Mouse (Mus musculus) CH12.LX (cell line): ENCODE measurements around the gene Kcnk3.

Source experiments
- CHD2 ChIP-seq: IDR thresholded peaks from 2 replicates; pipeline ENCODE4 v1.6.1; 2011; ENCODE audit warnings: low read length, improper control_type of control experiment
- CTCF ChIP-seq, 2 experiments: IDR thresholded peaks in 1 of 2; conservative IDR thresholded peaks in 1 of 2; 2 replicates each; pipeline ENCODE4 v1.5.1; 2011 to 2012; ENCODE audit warnings: low read depth in 2 of 2, low read length in 2 of 2, improper control_type of control experiment in 1 of 2, inconsistent platforms in 1 of 2, mild to moderate bottlenecking in 1 of 2, moderate library complexity in 1 of 2
- POLR2A ChIP-seq: IDR thresholded peaks from 2 replicates; pipeline ENCODE4 v1.6.1; 2011; ENCODE audit warnings: low read depth, mild to moderate bottlenecking, improper control_type of control experiment, low read length
- RCOR1 ChIP-seq: conservative IDR thresholded peaks from 2 replicates; pipeline ENCODE4 v1.6.1; 2012; ENCODE audit warnings: low read depth, mild to moderate bottlenecking, inconsistent platforms, low read length, improper control_type of control experiment
- USF1 ChIP-seq: IDR thresholded peaks from 2 replicates; pipeline ENCODE4 v1.6.1; 2014; ENCODE audit warnings: low read depth, mild to moderate bottlenecking, inconsistent platforms, low read length, improper control_type of control experiment
- USF2 ChIP-seq: conservative IDR thresholded peaks from 2 replicates; pipeline ENCODE4 v1.6.1; 2011; ENCODE audit warnings: low read depth, low read length, improper control_type of control experiment

DNA sequence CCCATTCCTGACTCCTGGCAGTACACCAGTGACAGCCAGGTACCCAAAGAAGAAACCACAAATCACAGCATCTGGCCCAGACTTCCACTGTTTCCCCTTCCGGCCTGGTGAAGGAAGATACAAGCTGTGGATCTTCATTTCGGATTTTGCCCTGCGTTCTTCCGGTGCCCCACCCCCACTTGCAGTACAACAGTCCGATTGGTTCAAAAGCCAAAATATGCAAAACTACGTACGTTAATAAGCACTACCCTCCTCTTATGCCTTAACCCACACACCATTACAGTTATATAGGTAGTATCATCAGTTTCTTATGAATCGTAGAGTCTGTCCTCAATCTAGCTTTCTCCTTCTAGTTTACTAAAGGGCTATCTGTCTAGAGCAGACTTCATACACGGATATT is 77.4 kb downstream of the Kcnk3 start:
- TF ChIP-seq CTCF (conservative IDR thresholded peaks at IDR 0.05 in 1 of 2, IDR thresholded peaks at IDR 0.05 in 1 of 2; ENCODE audit: low read depth in 2 of 2, low read length in 2 of 2) (no peak), USF1 (no peak), POLR2A (no peak), USF2 (no peak), CHD2 (no peak), RCOR1 (no peak)
